Mouse (Mus musculus) Patski (cell line): ENCODE results near the gene Trmt1. TPM values are rescaled to one million over a fixed set of nuclear protein-coding genes. Genes with fewer than 3 reads are reported as not detected.

Experiments used
- ATAC-seq: fragments of 100-300 bp; one replicate; pipeline ENCODE4 v1.8.0; 2021
- CTCF ChIA-PET: fragments of 350-600 bp; sonication (Branson Sonifier 250); formaldehyde crosslinking; loops from one replicate; lab custom pipeline; 2022; ENCODE audit warnings: inconsistent platforms; lab: Charles Lee
- POLR2A ChIA-PET: fragments of 350-600 bp; sonication (Branson Sonifier 250); formaldehyde crosslinking; loops from one replicate; lab custom pipeline; 2022; ENCODE audit warnings: antibody characterized with exemption, inconsistent platforms; lab: Charles Lee
- DNase-seq: peaks from one replicate; pipeline ENCODE4 v3.0.0-alpha.2; 2011; ENCODE audit warnings: low read depth, low spot score
- H3K27me3 ChIP-seq: fragments of 371-371 bp; one replicate; pipeline ENCODE4 v1.5.1; 2021
- CTCF ChIP-seq: fragments of 100-300 bp; IDR thresholded peaks from one replicate; pipeline ENCODE4 v1.5.1; 2021
- in situ Hi-C: fragments of 300-500 bp; cut with MboI; formaldehyde crosslinking; loops from 3 replicates; pipeline ENCODE4 v1.11.1; 2018; ENCODE audit warnings: low pct_unique_long_range_greater_than_20kb, mixed read lengths
- polyA plus RNA-seq: library from polyadenylated mRNA; unstranded; gene quantifications from one replicate; pipeline ENCODE4 v1.2.3, GENCODE M21; 2021

Trmt1 gene
- 106 TPM for polyA plus RNA-seq

DNA sequence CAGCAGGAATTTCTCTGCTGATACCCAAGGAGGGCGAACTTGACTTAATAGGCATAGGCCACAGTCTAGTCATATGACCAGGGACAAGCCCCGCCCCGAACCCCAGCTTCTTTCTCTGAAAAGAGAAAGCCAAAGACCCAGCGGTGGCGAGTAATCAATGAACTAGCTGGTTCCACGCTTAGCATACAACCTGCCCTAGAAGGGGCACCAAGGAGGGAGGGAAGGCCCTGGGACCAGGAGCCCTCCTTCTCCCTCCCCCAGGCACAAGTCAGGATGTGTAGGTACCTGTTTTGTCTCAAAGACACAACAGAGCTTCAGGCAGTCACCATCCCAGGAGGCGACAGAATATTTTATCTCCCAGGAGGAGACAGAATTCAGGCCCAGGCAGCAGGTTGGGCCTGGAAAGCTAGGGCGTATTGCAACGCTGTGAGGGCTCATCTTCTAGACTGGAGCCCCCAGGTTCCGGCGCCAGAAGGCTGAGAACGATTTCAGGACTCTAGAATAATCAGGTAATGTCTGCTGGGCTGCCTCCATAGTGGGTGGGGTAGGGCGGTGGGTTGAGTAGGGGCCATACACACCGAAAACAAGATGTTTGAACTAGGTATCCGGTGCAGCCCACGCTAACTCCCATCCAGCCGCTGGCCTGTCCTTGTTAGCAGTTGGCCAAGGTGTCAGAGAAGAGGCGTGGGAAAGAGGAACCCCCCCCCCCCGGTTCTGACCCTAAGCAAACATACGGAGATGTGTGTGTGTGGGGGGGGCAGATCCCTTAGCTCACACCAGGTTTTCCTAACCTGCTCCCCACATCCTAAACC lies at the start of gene Trmt1:
TSS of gene Trmt1 (plus strand) at position 117 of the 812 bp plus-strand sequence.
- ATAC-seq, result no peak
- DNase-seq, result no peak

DNA sequence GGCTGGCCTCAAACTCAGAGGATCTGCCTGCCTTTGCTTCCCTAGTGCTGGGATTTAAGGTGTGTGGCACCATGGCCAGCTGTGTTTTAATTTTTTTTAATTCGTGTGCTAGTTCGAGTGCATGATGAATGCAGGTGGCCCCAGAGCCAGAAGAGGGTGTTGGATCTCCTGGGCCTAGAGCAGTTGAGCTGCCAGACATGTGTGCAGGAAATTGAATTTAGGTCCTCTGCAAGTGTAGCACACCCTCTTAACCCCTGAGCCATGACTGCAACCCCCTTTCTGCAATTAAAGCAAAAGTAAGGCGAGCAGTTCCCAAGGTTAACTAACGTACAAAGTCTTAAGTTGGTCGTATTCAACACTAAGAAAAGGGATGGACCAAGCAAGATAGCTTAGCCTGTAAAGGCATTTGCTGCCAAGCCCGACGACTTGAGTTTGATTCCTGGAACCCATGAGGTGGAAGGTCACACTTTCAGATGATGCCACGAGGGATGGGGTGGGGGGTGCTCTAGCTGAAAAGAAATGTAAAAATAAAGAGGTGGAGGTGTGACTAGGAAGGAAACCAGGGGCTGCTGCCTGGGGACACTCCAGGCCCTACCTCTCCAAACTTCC lies 48.1 kb upstream of the Trmt1 start:
- H3K27me3 ChIP-seq, result no peaks in the 10 kb centered on the region
- TF ChIP-seq CTCF, result no peak
- no peak for DNase-seq

More for the DNA sequence above, at the start of gene Trmt1:
- POLR2A ChIA-PET, result interaction anchor here (0.5 to 1.1 kb wide), 3 partner anchors 18 to 62 kb away, joined by 3 to 5 read pairs (median 3); no protein-coding TSS in a partner anchor
- TF ChIP-seq CTCF, result no peak
- CTCF ChIA-PET, result no interaction called here
- H3K27me3 ChIP-seq, result no peaks in the 10 kb centered on the region
- in situ Hi-C loops, result no loop called here

DNA sequence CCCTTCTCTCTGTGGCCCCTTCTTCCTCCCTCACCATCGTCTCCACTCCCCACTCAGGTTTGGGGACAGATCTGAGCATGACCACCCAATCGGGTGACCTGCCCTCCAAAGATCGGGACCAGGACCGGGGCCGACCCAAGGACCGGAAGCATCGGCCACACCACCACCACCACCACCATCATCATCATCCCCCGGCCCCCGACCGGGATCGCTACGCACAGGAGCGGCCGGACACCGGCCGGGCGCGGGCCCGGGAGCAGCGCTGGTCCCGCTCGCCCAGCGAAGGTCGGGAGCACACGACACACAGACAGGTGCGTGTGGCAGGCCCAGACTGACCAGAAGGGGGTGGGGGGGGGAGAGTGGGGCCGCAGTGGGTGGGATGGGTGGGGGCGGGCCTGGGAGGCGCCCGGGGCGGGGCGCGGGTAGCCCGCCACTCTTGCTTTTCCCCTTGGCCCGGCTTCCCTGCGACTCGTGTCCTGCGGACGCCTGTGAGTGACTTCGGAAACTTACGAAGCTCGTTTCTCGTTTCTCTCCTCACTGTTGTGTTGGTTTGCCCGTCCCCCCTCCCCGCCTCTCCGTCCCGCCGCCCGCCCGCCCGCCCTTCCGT lies 47.4 kb upstream of the Trmt1 start:
- DNase-seq (no peak), ATAC-seq (no peak)
- H3K27me3 ChIP-seq, result no peaks in the 10 kb centered on the region
- CTCF ChIA-PET, result interaction anchor here (0.9 to 2.0 kb wide), 4 partner anchors 19 to 175 kb away, joined by 3 to 6 read pairs (median 4); no protein-coding TSS in a partner anchor
- POLR2A ChIA-PET, result interaction anchor here (0.7 kb wide), 1 partner anchor 175 kb away, joined by 3 read pairs; no protein-coding TSS in a partner anchor
- in situ Hi-C loops, result loop anchor here (5.0 kb wide), 1 partner anchor 46 kb away; no protein-coding TSS in a partner anchor
- no peak for TF ChIP-seq CTCF

More for the DNA sequence above, 48.1 kb upstream of the Trmt1 start:
- POLR2A ChIA-PET, result interaction anchor here (0.7 kb wide), 1 partner anchor 176 kb away, joined by 3 read pairs; no protein-coding TSS in a partner anchor
- in situ Hi-C loops, result loop anchor here (5.0 kb wide), 1 partner anchor 46 kb away; no protein-coding TSS in a partner anchor
- CTCF ChIA-PET, result interaction anchor here (1.1 to 2.0 kb wide), 3 partner anchors 46 to 175 kb away, joined by 3 to 6 read pairs (median 4); no protein-coding TSS in a partner anchor
- no peak for ATAC-seq

DNA sequence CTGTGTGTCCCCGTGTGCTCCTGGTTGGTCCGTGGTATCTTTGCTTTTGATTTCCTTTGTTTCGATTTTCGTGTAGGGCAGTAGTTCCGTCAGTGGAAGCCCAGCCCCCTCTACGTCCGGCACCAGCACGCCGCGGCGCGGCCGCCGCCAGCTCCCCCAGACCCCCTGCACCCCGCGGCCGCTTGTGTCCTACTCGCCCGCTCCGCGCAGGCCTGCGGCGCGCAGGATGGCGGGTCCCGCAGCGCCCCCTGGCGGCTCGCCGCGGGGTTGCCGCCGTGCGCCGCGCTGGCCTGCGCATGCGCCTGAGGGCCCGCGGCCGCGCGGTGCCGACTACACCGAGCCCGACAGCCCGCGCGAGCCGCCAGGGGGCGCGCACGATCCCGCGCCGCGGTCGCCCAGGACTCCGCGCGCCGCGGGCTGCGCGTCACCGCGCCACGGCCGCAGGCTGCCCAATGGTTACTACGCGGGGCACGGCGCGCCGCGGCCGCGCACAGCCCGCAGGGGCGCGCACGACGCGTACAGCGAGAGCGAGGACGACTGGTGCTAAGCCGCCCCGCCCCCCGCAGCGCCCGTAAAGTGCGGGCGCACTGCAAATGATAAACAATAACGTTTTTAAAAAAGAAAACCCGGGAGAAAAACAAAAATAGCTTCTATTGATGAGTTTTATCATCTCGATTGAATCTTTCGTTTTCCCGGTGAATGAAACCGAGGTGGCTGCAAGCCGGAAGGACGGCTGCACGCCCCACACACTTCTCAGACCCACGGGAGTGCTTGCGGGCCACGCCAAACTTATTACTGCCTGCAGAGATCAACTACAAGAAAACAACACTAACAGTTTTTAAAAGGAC lies 46.7 kb upstream of the Trmt1 start:
- ChIA-PET CTCF (interaction anchor here (0.7 to 2.0 kb wide), 7 partner anchors 17 to 174 kb away, joined by 3 to 6 read pairs (median 3); no protein-coding TSS in a partner anchor), POLR2A (no interaction called here)
- in situ Hi-C loops, result loop anchor here (5.0 kb wide), 1 partner anchor 47 kb away; no protein-coding TSS in a partner anchor
- H3K27me3 ChIP-seq, result no peaks in the 10 kb centered on the region
- no peak for TF ChIP-seq CTCF
- no peak for DNase-seq
- ATAC-seq, result peak; percentile 76

DNA sequence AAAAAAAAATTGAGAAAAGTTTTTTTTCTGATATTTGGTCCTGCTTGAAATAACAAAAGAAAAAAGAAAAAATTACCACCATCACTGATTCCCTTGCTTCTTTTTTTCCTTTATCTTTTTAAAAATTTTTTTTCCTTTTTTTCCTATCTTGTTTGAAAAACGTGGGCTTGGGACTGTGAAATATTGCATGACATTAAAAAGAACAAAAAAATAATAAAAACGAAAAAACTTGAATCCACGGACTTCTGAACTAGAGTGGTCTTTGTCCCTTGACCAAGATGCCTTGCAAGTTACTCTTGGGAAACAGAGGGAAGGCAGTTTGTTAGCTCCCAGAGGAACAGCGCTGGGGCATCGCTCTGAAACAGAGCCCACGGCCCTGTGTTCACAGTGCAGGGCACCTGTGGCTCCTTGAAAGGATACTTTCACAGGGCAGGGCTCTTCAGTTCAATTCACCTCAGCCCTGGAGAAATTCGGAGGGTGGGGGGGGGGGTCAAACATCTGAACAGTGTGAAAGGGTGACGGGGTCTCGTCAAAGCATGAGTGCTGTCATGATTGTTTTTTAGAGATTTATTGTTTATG lies 46.0 kb upstream of the Trmt1 start:
- no peak for TF ChIP-seq CTCF
- DNase-seq (no peak), ATAC-seq (no peak)
- in situ Hi-C loops, result no loop called here
- no peaks in the 10 kb centered on the region for H3K27me3 ChIP-seq
- CTCF ChIA-PET, result interaction anchor here (0.6 to 1.1 kb wide), 4 partner anchors 16 to 287 kb away, joined by 3 to 5 read pairs (median 3); no protein-coding TSS in a partner anchor
- POLR2A ChIA-PET, result no interaction called here

DNA sequence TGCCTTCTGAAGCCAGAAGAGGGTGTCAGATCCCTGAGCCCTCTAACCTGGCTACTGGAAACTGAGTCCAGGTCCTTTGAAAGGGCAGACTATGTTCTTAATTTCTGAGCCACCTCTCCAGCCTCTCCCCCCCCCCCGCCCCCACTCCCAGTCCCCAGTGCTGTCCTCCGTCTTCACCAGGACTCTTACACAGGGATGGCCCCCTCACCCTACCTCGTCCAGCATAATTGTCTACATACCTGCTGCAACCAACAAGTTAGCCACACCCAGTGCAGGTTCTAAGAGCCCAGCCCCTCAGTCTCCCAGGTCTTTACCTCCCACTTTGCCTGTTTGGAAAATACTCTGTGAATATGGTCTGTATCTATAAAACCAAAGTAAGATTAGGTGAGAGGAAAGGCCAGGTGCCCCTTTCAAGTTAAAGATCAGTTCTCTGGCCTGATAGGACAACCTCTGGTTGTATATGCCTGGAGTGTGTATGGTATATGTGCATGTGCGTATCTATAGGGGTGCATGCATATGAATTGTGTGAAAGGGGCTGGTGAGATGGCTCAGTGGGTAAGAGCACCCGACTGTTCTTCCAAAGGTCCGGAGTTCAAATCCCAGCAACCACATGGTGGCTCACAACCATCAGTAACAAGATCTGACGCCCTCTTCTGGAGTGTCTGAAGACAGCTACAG lies 45.4 kb upstream of the Trmt1 start:
- no peak for DNase-seq
- ATAC-seq, result no peak
- H3K27me3 ChIP-seq, result no peaks in the 10 kb centered on the region
- CTCF ChIA-PET, result interaction anchor here (0.6 kb wide), 1 partner anchor 288 kb away, joined by 3 read pairs; no protein-coding TSS in a partner anchor
- in situ Hi-C loops, result no loop called here
- POLR2A ChIA-PET, result no interaction called here
- TF ChIP-seq CTCF, result no peak

DNA sequence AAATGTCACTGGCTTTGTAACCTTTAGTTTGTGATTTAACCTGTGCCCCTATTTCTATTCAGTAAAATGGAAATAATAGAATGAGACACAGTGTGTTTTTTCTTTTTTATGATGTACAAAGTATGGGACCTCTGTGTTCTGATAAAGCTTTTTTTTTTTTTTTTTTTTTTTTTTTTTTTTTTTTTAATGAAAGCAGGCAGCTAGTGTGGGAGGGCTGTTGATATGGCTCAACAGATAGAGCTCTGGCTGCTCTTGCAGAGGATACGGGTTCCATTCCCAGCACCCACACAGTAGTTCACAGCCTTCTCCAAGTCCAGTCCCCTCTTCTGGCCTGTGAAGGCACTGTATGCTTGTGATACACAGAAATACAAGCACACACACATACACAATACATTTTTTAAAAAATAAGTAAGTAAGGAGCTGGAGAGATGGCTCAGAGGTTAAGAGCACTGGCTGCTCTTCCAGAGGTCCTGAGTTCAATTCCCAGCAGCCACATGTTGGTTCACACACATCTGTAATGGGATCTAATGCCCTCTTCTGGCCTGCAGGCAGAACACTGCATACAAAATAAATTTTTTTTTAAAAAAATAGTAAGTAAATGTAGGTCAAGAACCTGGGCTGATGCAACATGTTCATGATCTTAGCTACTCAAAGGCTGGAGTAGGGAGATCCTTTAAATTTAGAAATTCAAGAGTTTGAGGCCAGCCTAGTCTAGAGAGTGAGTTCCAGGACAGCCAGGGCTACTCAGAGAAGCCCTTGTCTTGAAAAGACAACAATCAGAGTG lies 44.3 kb upstream of the Trmt1 start:
- DNase-seq, result no peak
- POLR2A ChIA-PET, result no interaction called here
- ATAC-seq, result no peak
- TF ChIP-seq CTCF, result no peak
- CTCF ChIA-PET, result interaction anchor here (2.4 kb wide), 1 partner anchor 47 kb away, joined by 6 read pairs; no protein-coding TSS in a partner anchor
- no peaks in the 10 kb centered on the region for H3K27me3 ChIP-seq
- in situ Hi-C loops, result no loop called here

DNA sequence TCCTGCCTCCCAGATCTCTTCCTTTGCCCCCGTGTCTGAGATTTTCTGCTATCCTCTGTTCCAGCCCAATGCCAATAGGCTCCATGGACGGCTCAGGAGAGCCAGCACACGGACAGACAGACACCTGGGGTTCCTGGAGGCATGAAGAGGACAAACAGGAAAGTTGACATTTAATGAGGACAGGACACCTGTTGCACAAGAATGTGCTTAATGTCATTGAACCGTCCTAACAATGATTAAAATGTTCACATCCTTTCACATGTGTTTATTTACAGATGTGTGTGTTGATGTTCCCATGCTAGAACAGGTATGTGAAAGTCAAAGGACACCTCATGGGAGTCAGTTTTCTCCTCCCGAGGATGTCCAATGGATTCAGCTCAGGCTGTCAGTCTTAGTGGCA lies 43.1 kb upstream of the Trmt1 start:
- in situ Hi-C loops, result no loop called here
- DNase-seq, result no peak
- no peak for ATAC-seq
- ChIA-PET CTCF (interaction anchor here (2.4 kb wide), 1 partner anchor 49 kb away, joined by 6 read pairs; no protein-coding TSS in a partner anchor), POLR2A (interaction anchor here (0.7 kb wide), 1 partner anchor 56 kb away, joined by 5 read pairs; no protein-coding TSS in a partner anchor)
- no peak for TF ChIP-seq CTCF
- no peaks in the 10 kb centered on the region for H3K27me3 ChIP-seq
